Mouse (Mus musculus): Measurements from ENCODE around the gene Cubn. TPM values are rescaled to one million over a fixed set of nuclear protein-coding genes. Genes with fewer than 3 reads are reported as not detected.

Gene Cubn
- polyA plus RNA-seq, 1 experiment from 2014 or later: 0.38 TPM

- Histone ChIP-seq H3K9ac (ENCODE audit: low read depth, low read length) (no peak overlapping the region), H3K9me3 (ENCODE audit: control insufficient read depth, low read length) (no peaks in the 10 kb centered on the region), H3K4me3 (ENCODE audit: low read depth, low read length) (no peak overlapping the region), H3K4me2 (ENCODE audit: low read depth, low read length) (no peak overlapping the region), H3K4me1 (ENCODE audit: control insufficient read depth, insufficient read depth, low read length) (0 out of 2 replicates have a peak, but pooled peaks cover 4% of the 10 kb centered on the region), H3K36me3 (ENCODE audit: control insufficient read depth, insufficient read depth, low read length) (no peaks in the 10 kb centered on the region), H3K27me3 (replicated peaks; ENCODE audit: control insufficient read depth, insufficient read depth, low read length) (no peaks in the 10 kb centered on the region), H3K27ac (replicated peaks; ENCODE audit: low read depth, low read length) (peak overlapping the region; percentile 2; the same call in 1 of the 2 replicates)
- DNase-seq (ENCODE audit: low spot score) (peak; percentile 71), ATAC-seq (ENCODE audit: low read depth) (0 out of 2 replicates have a peak, but pooled peaks have one; percentile 19)
- 51% methylated on average over 3 of the region's 3 CpGs for WGBS
These were observed 95.5 kb downstream of the Cubn start for GRCm38 (mm10) chr2:13396124-13396540.

GRCm38 (mm10) chr2:13391018-13391417 is 100.6 kb downstream of the Cubn start:
- Histone ChIP-seq H3K4me2 (ENCODE audit: low read depth, low read length) (no peak overlapping the region), H3K9me3 (ENCODE audit: control insufficient read depth, low read length) (no peaks in the 10 kb centered on the region), H3K27me3 (replicated peaks; ENCODE audit: control insufficient read depth, insufficient read depth, low read length) (no peaks in the 10 kb centered on the region), H3K27ac (replicated peaks; ENCODE audit: low read depth, low read length) (no peak overlapping the region), H3K4me3 (ENCODE audit: low read depth, low read length) (no peak overlapping the region), H3K9ac (ENCODE audit: low read depth, low read length) (no peak overlapping the region), H3K36me3 (ENCODE audit: control insufficient read depth, insufficient read depth, low read length) (no peaks in the 10 kb centered on the region), H3K4me1 (ENCODE audit: control insufficient read depth, insufficient read depth, low read length) (peaks cover 2% of the 10 kb centered on the region)
- ATAC-seq (ENCODE audit: low read depth) (no peak), DNase-seq (ENCODE audit: low spot score) (no peak)
- 51% methylated on average over 3 of the region's 3 CpGs for WGBS

DNA sequence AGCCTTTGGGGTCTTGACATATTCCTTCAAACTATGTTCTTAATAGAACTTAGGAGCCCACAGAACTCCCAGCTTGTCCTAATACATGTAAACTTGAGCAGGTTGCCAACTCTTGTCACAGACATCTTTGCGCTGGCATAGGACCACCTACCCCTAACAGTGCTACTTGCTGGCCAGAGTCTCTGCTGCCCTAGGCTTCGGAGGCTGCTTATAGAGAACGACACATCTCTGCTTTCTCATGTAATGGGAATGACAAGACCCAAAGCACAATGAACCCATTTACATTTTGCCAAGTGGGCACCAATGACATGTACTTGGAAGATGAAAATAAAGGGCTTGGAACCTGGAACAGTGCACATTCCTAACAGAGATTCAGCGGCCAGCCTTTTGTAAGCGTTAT is 105.0 kb downstream of the Cubn start:
- ATAC-seq (ENCODE audit: low read depth) (no peak), DNase-seq (ENCODE audit: low spot score) (no peak)
- Histone ChIP-seq H3K27me3 (replicated peaks; ENCODE audit: control insufficient read depth, insufficient read depth, low read length) (no peaks in the 10 kb centered on the region), H3K4me2 (ENCODE audit: low read depth, low read length) (no peak overlapping the region), H3K9me3 (ENCODE audit: control insufficient read depth, low read length) (no peaks in the 10 kb centered on the region), H3K4me3 (ENCODE audit: low read depth, low read length) (no peak overlapping the region), H3K27ac (replicated peaks; ENCODE audit: low read depth, low read length) (no peak overlapping the region), H3K36me3 (ENCODE audit: control insufficient read depth, insufficient read depth, low read length) (no peaks in the 10 kb centered on the region), H3K4me1 (ENCODE audit: control insufficient read depth, insufficient read depth, low read length) (peaks cover 17% of the 10 kb centered on the region), H3K9ac (ENCODE audit: low read depth, low read length) (no peak overlapping the region)
- 91% methylated on average over 5 of the region's 5 CpGs for WGBS

DNA sequence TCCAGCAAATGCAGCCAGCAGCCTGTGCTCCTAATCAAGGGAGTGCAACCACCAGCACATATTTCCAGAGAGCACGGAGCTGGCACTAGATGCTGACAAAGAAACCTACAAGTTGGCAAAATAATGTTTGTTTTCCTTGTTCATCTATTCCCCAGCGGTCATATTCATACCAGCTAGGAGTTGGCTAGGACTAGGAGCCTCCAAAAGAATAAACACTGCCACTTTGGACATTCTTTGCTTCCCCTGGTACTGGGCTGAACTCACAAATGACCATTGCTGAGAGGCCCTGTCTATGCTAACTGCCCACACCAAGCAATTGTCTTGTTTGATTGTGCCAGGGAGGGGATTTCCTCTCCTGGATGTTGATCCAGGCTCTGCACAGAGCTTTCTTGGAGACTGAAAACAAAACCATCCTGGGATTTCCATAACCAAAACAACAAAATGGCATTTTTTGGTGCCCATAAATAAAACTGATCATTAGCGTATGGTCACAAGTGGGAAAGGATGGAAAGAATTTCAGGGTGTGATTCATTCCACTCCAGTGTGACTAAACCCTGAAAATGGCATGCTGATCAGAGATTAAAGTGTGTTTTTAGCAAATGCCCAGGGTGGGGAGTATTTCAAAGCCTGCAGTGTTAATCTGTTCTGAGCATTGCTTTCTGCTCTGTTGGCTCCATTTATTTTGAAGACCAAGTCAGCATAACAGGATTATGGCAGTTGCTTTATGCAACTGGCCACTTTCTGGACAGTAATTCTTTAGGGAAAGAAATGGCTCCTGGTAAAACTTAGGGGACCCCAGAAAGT is 105.9 kb downstream of the Cubn start:
- peak; percentile 57; the same call in 1 of the 2 replicates for ATAC-seq (ENCODE audit: low read depth)
- WGBS: 41% methylated on average over 3 of the region's 3 CpGs
- Histone ChIP-seq H3K27ac (replicated peaks; ENCODE audit: low read depth, low read length) (peak overlapping the region; percentile 79), H3K9me3 (ENCODE audit: control insufficient read depth, low read length) (no peaks in the 10 kb centered on the region), H3K36me3 (ENCODE audit: control insufficient read depth, insufficient read depth, low read length) (no peaks in the 10 kb centered on the region), H3K4me2 (ENCODE audit: low read depth, low read length) (no peak overlapping the region), H3K27me3 (replicated peaks; ENCODE audit: control insufficient read depth, insufficient read depth, low read length) (no peaks in the 10 kb centered on the region), H3K4me1 (ENCODE audit: control insufficient read depth, insufficient read depth, low read length) (peaks cover 17% of the 10 kb centered on the region), H3K4me3 (ENCODE audit: low read depth, low read length) (no peak overlapping the region), H3K9ac (ENCODE audit: low read depth, low read length) (no peak overlapping the region)
- peak; percentile 40 for DNase-seq (ENCODE audit: low spot score)

DNA sequence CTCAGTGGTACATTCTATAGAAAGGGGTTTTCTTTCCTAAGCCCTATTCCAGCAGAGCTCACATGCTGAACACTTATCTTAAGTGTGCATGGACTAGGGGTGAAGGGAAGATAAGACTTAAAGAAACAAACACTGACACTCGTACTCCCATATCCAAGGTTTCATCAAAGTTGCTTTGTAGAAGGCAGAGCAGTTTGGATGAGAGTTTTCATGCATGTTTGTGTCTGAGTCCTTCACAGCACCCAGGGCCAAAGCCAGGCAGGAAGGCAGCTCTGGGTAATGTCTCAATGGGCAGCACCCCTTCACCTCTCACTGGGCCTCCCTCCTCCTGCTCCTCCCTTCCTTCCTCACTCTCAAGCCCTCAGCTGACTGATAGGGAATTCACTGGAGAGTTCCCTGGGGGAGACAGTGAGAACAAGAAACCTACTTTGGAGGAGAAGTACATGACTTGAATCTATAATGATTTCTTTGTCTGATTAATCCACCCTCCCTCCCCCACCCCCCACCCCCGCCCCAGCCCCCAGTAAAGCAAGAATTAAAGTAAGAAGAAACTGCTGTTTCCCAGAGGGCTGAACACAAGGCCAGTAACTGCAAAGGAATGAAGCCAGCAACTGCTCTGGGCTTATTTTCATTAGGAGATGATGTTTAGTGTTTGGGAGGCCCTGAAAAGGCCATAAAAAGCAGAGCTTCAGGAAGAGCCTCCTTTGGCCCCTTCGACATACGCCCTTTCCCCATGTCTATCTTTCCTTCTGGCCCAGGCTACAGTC is 106.7 kb downstream of the Cubn start:
- Histone ChIP-seq H3K27ac (replicated peaks; ENCODE audit: low read depth, low read length) (peak overlapping the region; percentile 79), H3K4me2 (ENCODE audit: low read depth, low read length) (no peak overlapping the region), H3K36me3 (ENCODE audit: control insufficient read depth, insufficient read depth, low read length) (no peaks in the 10 kb centered on the region), H3K27me3 (replicated peaks; ENCODE audit: control insufficient read depth, insufficient read depth, low read length) (no peaks in the 10 kb centered on the region), H3K9me3 (ENCODE audit: control insufficient read depth, low read length) (no peaks in the 10 kb centered on the region), H3K4me3 (ENCODE audit: low read depth, low read length) (no peak overlapping the region), H3K4me1 (ENCODE audit: control insufficient read depth, insufficient read depth, low read length) (peaks cover 17% of the 10 kb centered on the region), H3K9ac (ENCODE audit: low read depth, low read length) (no peak overlapping the region)
- 40% methylated on average over 4 of the region's 4 CpGs for WGBS
- ATAC-seq (ENCODE audit: low read depth) (peak; percentile 50), DNase-seq (ENCODE audit: low spot score) (peak; percentile 82)

GRCm38 (mm10) chr2:13376166-13376565 is 115.4 kb downstream of the Cubn start:
- Histone ChIP-seq H3K36me3 (ENCODE audit: control insufficient read depth, insufficient read depth, low read length) (no peaks in the 10 kb centered on the region), H3K9ac (ENCODE audit: low read depth, low read length) (no peak overlapping the region), H3K4me2 (ENCODE audit: low read depth, low read length) (no peak overlapping the region), H3K27me3 (replicated peaks; ENCODE audit: control insufficient read depth, insufficient read depth, low read length) (no peaks in the 10 kb centered on the region), H3K4me3 (ENCODE audit: low read depth, low read length) (no peak overlapping the region), H3K27ac (replicated peaks; ENCODE audit: low read depth, low read length) (no peak overlapping the region), H3K9me3 (ENCODE audit: control insufficient read depth, low read length) (no peaks in the 10 kb centered on the region), H3K4me1 (ENCODE audit: control insufficient read depth, insufficient read depth, low read length) (peaks cover 13% of the 10 kb centered on the region)
- DNase-seq (ENCODE audit: low spot score) (no peak), ATAC-seq (ENCODE audit: low read depth) (no peak)
- WGBS: 86% methylated on average over 4 of the region's 4 CpGs

- Histone ChIP-seq H3K9ac (ENCODE audit: low read depth, low read length) (no peak overlapping the region), H3K4me1 (ENCODE audit: control insufficient read depth, insufficient read depth, low read length) (peaks cover 17% of the 10 kb centered on the region), H3K4me2 (ENCODE audit: low read depth, low read length) (no peak overlapping the region), H3K27me3 (replicated peaks; ENCODE audit: control insufficient read depth, insufficient read depth, low read length) (no peaks in the 10 kb centered on the region), H3K9me3 (ENCODE audit: control insufficient read depth, low read length) (no peaks in the 10 kb centered on the region), H3K4me3 (ENCODE audit: low read depth, low read length) (no peak overlapping the region), H3K36me3 (ENCODE audit: control insufficient read depth, insufficient read depth, low read length) (no peaks in the 10 kb centered on the region), H3K27ac (replicated peaks; ENCODE audit: low read depth, low read length) (no peak overlapping the region)
- no peak for DNase-seq (ENCODE audit: low spot score)
- 59% methylated on average over 1 of the region's 1 CpGs for WGBS
- ATAC-seq (ENCODE audit: low read depth): no peak
These were observed 118.3 kb downstream of the Cubn start for GRCm38 (mm10) chr2:13373291-13373690.

DNA sequence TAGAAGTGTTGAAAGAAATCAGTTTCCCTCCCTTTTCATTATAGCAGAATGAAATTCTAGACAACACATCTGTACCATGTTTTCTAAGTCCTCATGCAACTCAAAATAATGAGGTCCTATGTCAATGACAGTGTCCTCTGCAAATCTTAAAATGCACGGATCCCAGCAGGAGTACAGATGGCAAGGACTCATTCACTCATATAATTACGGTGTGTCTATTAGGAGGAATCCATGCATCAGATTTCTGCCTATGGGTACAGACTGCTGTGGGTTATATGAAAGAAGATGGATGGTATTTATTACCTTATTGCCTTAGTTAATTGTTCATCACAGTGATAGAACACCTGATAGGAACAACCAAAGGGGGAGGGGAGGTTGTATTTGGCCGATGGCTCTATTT is 118.8 kb downstream of the Cubn start:
- peaks cover 17% of the 10 kb centered on the region for H3K4me1 ChIP-seq (ENCODE audit: control insufficient read depth, insufficient read depth, low read length)
- H3K9ac ChIP-seq (ENCODE audit: low read depth, low read length): no peak overlapping the region
- peak overlapping the region; percentile 28; the same call in 1 of the 2 replicates for H3K4me2 ChIP-seq (ENCODE audit: low read depth, low read length)
- ATAC-seq (ENCODE audit: low read depth) (peak; percentile 13; the same call in 1 of the 2 replicates), DNase-seq (ENCODE audit: low spot score) (peak; percentile 13)
- H3K27ac ChIP-seq (replicated peaks; ENCODE audit: low read depth, low read length): peak overlapping the region; percentile 83
- H3K4me3 ChIP-seq (ENCODE audit: low read depth, low read length): no peak overlapping the region
- H3K36me3 ChIP-seq (ENCODE audit: control insufficient read depth, insufficient read depth, low read length): no peaks in the 10 kb centered on the region
- H3K9me3 ChIP-seq (ENCODE audit: control insufficient read depth, low read length): no peaks in the 10 kb centered on the region
- WGBS: 32% methylated on average over 3 of the region's 3 CpGs
- no peaks in the 10 kb centered on the region for H3K27me3 ChIP-seq (replicated peaks; ENCODE audit: control insufficient read depth, insufficient read depth, low read length)

All from embryonic facial prominence, embryonic 14.5 days (tissue).